Mouse (Mus musculus): ENCODE measurements at regions not wholly inside any gene's neighbourhood (a gene's known extent, or its start where the extent isn't known, plus 50 kb on each side); places are given as distances from the start of the nearest gene placed in this dataset.
A peak's percentile ranks its signal among the peaks of the same experiment; 100 is the strongest.

GRCm38 (mm10) chr3:121902246-121902645 lies 50.1 kb upstream of the Arhgap29 start:
- DNase-seq (ENCODE audit: low spot score), result no peak

- DNase-seq (ENCODE audit: low spot score), result no peak
Observed at GRCm38 (mm10) chr3:121900429-121900844, 51.9 kb upstream of the Arhgap29 start.

- no peak for DNase-seq (ENCODE audit: low spot score)
Observed at GRCm38 (mm10) chr3:121897821-121898574, 54.3 kb upstream of the Arhgap29 start.

GRCm38 (mm10) chr3:121893606-121894005 lies 58.7 kb upstream of the Arhgap29 start:
- no peak for DNase-seq (ENCODE audit: low spot score)

- no peak for DNase-seq (ENCODE audit: low spot score)
Observed at GRCm38 (mm10) chr3:121892675-121893074, 59.7 kb upstream of the Arhgap29 start.

GRCm38 (mm10) chr3:121891338-121891737 lies 61.0 kb upstream of the Arhgap29 start:
- no peak for DNase-seq (ENCODE audit: low spot score)

GRCm38 (mm10) chr3:121890563-121890962 lies 61.8 kb upstream of the Arhgap29 start:
- peak; percentile 54 for DNase-seq (ENCODE audit: low spot score)

- DNase-seq (ENCODE audit: low spot score), result no peak
Observed at GRCm38 (mm10) chr3:121886870-121887605, 65.3 kb upstream of the Arhgap29 start.

GRCm38 (mm10) chr3:121886309-121886708 lies 66.0 kb upstream of the Arhgap29 start:
- DNase-seq (ENCODE audit: low spot score), result no peak

- no peak for DNase-seq (ENCODE audit: low spot score)
Observed at GRCm38 (mm10) chr3:121885265-121886178, 66.8 kb upstream of the Arhgap29 start.

- DNase-seq (ENCODE audit: low spot score), result peak; percentile 95
Observed at GRCm38 (mm10) chr3:121884328-121885248, 67.8 kb upstream of the Arhgap29 start.

- no peak for DNase-seq (ENCODE audit: low spot score)
Observed at GRCm38 (mm10) chr3:121880355-121880754, 65.3 kb upstream of the Abcd3 start.

GRCm38 (mm10) chr3:121875072-121875471 lies 60.0 kb upstream of the Abcd3 start:
- DNase-seq (ENCODE audit: low spot score), result no peak

- no peak for DNase-seq (ENCODE audit: low spot score)
Observed at GRCm38 (mm10) chr3:121874576-121874975, 59.5 kb upstream of the Abcd3 start.

GRCm38 (mm10) chr3:121873572-121873971 lies 58.5 kb upstream of the Abcd3 start:
- no peak for DNase-seq (ENCODE audit: low spot score)

- DNase-seq (ENCODE audit: low spot score), result no peak
Observed at GRCm38 (mm10) chr3:121872685-121873084, 57.6 kb upstream of the Abcd3 start.

- DNase-seq (ENCODE audit: low spot score), result no peak
Observed at GRCm38 (mm10) chr3:121871795-121872194, 56.7 kb upstream of the Abcd3 start.

GRCm38 (mm10) chr3:121870726-121871125 lies 55.6 kb upstream of the Abcd3 start:
- DNase-seq (ENCODE audit: low spot score), result no peak

GRCm38 (mm10) chr3:121869694-121870093 lies 54.6 kb upstream of the Abcd3 start:
- DNase-seq (ENCODE audit: low spot score), result no peak

GRCm38 (mm10) chr3:121867301-121867700 lies 52.2 kb upstream of the Abcd3 start:
- no peak for DNase-seq (ENCODE audit: low spot score)
